Mouse (Mus musculus) heart, postnatal 10 days (tissue): ENCODE measurements around the gene Arfgef2. TPM values are rescaled to one million over a fixed set of nuclear protein-coding genes. Genes with fewer than 3 reads are reported as not detected.
A peak's percentile ranks its signal among the peaks of the same experiment; 100 is the strongest.

ENCODE experiments used
- DNase-seq, 2 experiments: peaks; one replicate each; pipeline ENCODE4 v3.0.0; 2021
- intact Hi-C: fragments of 180-260 bp; cut with DNase I; formaldehyde crosslinking; loops from one replicate; pipeline ENCODE4 v1.15.1; 2025
- total RNA-seq, 2 experiments: library from RNA; stranded (reverse); gene quantifications; 2 replicates each; pipeline ENCODE4 v1.2.3; 2021

The Arfgef2 gene
- total RNA-seq, 2 experiments from 2014 or later, result 40.1 to 43.4 TPM

DNA sequence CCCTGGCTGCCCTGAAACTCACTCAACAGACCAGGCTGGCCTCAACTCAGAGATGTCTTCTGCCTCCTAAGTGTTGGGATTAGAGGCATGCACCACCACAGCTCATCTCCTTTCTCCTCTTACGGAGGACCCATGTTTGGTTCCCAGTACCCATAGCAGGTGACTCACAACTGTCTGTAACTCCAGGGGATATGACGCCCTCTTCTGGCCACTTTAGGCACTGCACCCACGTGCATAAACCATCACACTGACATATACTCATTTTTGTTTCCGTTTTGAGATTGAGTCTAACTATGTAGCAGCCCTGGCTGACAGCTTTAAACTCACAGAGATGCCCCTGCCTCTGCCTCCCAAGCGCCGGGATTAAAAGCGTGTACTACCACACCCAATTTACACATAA lies 46.9 kb downstream of the Arfgef2 start:
- intact Hi-C loops, result no loop called here

DNA sequence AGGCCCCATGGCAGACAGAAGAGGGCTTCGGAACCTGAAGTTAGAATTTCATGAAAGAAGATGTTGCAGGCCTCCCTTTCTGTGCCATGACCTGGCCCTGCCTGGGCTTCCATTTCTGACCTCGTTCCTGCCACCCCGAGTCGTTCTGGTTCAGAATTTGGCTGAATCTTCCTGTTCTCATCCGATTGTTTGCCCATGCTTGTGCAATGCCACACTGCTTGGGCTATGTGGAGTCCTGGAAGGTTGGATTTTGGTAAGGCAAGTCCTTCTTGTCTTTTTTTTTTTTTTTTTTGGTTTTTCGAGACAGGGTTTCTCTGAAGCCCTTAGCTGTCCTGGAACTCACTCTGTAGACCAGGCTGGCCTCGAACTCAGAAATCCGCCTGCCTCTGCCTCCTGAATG lies 50.4 kb downstream of the Arfgef2 start:
- intact Hi-C loops, result loop anchor here (5.0 kb wide), 1 partner anchor 263 kb away; no protein-coding TSS in a partner anchor
- no peak for DNase-seq

More for the DNA sequence above, 46.9 kb downstream of the Arfgef2 start:
- no peak for DNase-seq

DNA sequence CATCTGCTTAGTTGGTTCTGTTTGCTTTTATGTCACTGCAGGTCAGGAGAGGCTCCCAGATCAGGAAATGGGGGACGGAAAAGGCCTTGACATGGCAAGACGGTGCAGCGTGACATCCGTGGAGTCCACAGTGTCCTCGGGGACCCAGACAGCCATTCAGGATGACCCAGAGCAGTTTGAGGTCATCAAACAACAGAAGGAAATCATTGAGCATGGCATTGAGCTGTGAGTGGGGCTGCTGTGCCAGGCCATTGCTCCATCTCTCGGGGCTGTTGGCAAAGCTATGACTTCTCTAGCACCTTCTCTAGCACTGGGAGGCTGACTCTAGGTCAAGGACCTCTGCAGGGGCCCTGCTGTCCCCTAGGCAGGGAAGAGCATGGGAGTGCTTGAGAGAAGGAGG lies 51.0 kb downstream of the Arfgef2 start:
- DNase-seq, result no peak
- intact Hi-C loops, result loop anchor here (5.0 kb wide), 1 partner anchor 264 kb away; no protein-coding TSS in a partner anchor

DNA sequence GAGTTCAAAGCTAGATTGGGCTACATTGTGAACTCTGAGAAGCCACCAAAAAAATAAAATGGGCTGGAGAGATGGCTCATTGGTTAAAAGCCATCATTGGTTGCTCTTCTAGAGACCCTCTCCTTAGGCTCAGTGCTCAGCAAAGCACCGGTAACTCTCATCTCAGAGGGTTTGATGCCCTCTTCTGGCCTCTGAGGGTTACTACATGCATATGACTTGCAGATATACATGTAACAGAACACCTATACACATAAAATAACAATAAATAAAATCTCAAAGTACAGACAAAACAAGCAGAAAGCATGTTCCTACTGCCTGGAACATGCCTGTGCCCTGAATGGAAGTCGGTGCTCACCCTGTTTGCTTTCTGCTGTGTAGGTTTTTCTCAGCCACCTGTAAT lies 51.7 kb downstream of the Arfgef2 start:
- no peak for DNase-seq
- intact Hi-C loops, result loop anchor here (5.0 kb wide), 1 partner anchor 265 kb away; no protein-coding TSS in a partner anchor

DNA sequence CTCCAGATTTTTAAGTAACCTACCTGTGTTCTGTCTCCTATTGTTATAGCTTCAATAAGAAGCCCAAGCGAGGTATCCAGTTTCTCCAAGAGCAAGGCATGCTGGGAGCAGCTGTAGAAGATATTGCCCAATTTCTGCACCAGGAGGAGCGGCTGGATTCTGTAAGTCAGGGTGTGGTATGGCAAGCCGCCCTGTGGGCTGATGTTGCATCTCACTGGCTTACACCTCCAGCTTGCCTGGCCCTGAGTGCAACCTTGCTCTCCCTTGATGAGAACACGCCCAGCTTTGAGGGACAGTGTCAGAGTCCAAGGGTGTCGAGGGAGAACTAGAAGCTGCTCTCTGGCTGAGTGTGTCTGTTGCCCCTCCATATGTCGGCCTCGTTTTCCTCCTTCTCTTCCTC lies 53.8 kb downstream of the Arfgef2 start:
- intact Hi-C loops, result loop anchor here (5.0 kb wide), 1 partner anchor 267 kb away; no protein-coding TSS in a partner anchor

DNA sequence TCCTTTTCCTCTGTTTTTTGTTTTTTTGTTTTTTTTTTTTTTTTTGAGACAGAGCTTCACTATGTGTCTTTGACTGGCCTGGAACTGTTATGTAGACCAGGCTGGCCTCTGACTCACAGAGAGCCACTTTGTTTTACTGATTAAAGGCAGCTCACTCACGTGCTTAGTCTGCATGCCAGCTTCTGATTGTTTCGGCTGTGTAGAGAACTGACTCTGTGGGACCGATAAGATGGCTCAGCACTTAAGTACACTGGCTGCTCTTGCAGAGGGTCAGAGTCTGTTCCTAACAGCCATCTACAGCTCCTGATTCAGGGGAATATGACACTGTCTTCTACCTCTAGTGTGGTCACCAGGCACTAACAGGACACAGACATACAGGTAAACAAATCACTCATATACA lies 57.1 kb downstream of the Arfgef2 start:
- no peak for DNase-seq
- intact Hi-C loops, result no loop called here

More for the DNA sequence above, 53.8 kb downstream of the Arfgef2 start:
- DNase-seq, result no peak

DNA sequence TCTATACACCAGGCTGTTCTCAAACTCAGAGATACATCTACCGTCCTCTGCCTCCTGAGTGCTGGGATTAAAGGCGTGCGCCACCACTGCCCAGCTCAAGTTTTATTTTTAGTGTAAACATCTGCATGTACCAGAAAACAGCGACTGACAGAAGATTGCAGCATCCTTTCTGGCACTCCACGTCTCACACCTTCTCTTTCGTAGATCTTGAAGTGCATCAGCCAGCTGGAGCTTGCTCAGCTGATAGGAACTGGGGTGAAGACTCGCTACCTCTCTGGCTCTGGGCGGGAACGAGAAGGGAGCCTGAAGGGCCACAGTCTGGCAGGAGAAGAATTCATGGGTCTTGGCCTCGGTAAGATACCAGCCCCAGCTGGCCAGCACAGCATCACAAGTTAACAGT lies 60.1 kb downstream of the Arfgef2 start:
- no peak for DNase-seq
- intact Hi-C loops, result no loop called here

DNA sequence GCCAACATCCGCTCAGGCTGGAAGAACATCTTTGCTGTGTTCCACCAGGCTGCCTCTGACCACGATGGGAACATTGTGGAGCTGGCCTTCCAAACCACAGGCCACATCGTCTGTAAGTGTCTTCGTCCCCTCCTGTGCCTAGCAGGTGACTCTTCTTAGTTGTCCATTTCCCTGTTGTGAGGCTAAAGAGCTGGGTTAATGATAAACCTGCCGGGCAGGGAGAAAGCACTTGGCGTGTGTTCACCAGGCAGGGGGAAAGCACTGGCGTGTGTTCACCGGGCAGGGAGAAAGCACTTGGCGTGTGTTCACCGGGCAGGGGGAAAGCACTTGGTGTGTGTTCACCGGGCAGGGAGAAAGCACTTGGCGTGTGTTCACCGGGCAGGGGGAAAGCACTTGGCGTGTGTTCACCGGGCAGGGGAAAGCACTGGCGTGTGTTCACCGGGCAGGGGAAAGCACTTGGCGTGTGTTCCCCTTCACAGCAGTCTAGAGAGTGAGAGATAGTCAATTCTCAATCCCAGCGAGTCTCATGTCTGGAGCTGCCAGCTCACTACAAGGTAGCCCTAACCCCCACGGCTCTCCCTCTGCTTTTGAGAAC lies 65.0 kb downstream of the Arfgef2 start:
- no peak for DNase-seq
- intact Hi-C loops, result no loop called here

DNA sequence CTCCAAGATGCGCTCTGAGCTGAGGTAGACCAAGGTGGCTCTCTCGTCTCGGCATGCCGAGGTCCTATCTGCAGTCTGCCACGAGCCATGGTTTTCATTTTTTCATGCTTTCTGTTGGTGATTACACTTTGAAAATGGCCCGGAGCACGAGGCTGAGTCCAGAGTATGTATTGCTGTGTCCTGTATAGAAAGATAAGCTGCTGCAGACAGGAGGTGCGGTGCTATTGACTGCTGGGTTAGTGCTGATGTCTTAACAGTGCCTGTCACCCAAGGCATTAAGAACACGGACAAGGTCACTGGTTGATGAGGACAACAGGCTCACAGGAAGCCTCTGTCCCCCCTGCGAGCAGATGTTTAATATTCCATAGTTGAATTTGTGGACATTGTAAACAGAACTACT lies 65.5 kb downstream of the Arfgef2 start:
- no peak for DNase-seq

DNA sequence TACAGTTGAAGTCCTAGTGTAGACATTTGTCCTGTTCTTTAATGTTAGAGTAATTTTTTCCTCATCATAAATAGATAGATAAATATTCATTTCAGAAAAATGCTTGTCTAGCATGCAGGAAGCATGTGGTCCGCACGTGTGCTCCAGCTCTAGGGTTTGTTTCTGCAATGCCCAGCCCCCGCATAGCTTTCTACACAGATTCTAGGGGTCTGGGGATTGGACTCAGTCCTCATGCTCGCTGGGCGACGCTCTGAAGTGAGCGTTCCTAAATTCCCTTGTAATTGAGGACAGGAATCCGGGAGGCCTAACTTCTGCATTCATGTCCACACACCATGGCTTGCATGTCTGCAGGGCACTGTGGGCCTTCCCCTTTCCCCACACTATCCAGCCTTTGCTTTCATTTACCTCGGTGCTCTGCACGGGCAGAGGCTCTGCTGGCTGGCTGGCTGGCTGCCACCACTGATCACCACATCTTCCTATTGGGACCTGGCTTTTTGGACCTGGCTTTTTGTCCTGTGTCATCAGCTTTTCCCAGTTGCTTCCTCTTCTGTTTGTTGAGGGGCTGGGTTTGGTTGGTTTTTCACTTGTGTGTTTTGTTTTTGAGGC lies 69.4 kb downstream of the Arfgef2 start:
- intact Hi-C loops, result no loop called here
- peak; percentile 9 to 12 for DNase-seq

More for the DNA sequence above, 65.5 kb downstream of the Arfgef2 start:
- intact Hi-C loops, result no loop called here

DNA sequence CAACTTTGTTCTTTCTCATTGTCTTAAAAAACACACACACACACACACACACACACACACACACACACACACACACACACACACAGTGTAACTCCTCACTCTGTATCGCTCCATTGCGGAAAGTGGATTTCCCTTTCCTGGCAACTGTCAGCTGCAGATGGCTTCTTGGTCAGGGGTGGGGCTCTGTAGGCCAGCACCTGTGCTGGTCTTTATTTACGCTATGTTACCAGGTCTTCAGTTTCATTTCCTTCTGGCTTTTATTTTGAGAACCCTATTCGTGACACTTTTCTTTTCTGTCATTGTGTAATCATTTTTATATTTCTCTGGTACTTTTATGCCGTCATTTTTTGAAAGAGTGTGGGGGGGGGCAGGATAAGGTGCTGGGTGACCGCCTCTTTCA lies 70.2 kb downstream of the Arfgef2 start:
- DNase-seq, result no peak
- intact Hi-C loops, result no loop called here

DNA sequence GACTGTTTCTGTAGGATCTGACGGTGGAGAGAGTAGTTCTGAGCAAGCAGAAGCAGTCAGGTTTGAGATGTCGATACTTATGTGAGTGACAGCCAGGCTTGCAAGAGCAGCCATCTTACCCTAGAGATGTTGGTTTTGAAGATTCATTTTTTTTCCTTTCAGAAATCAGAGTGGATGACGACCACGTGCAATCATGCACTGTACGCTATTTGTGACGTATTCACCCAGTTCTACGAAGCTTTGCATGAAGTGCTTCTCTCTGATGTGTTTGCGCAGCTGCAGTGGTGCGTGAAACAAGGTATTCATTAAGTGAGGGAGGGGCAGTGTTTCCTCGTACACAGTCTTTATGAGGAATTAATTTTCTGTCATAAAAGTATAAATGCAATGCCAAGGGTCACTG lies 70.9 kb downstream of the Arfgef2 start:
- intact Hi-C loops, result no loop called here
- DNase-seq, result no peak

DNA sequence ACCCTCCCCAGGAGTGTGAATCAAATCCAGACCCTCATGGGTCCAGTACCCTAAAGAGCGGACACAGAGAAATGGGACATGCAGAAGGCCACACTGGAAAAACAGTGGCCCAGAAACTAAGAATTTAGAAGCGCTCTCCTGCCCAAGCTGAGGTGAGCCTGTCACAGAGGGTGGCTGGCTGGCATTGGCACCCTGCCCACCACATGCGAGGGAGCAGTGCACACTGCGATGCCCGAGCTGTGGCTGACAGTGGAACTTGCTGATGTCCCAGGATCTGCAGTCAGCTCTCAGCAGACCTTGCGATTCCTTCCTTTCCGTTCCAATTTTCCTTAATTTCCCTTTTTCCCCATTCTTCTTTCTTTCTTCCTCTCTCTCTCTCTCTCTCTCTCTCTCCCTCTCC lies 79.7 kb downstream of the Arfgef2 start:
- intact Hi-C loops, result no loop called here
- DNase-seq, result peak; percentile 24 to 25

DNA sequence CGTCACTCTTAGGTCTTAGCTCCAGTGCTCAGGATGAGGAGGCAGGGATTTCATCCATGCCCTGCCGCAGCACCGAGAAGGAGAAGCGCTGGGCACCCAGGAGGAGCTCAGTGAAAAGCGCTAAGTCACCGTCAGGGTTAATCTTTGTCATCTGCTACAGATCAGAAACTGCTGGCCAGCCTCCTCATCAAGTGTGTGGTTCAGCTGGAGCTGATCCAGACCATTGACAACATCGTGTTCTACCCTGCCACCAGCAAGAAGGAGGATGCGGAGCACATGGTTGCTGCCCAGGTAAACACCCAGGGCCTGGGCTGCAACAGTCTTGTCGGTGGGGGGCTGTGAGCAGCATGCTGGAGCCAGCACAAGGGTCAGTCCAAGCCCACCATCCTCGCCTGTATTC lies 80.2 kb downstream of the Arfgef2 start:
- DNase-seq, result no peak
- intact Hi-C loops, result no loop called here

DNA sequence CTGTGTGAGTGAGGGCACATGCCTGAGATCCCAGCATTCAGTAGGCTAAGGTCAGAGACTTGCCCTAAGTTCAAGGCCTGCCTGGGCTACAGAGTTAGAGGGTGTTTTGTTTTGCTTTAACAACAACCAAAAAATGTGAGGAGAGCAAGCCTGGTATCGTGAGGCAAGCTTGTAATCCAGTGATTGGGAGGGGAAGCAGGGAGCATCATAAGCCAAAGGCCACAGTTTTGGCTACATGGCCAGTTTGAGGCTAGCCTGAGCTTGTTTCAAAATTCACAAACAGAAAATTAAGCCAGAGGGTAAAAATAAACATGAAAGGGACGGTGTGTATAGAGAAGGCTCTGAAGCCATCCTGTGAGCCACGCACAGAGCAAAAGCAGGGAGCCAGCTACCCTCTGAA lies 80.8 kb downstream of the Arfgef2 start:
- intact Hi-C loops, result no loop called here
- no peak for DNase-seq

DNA sequence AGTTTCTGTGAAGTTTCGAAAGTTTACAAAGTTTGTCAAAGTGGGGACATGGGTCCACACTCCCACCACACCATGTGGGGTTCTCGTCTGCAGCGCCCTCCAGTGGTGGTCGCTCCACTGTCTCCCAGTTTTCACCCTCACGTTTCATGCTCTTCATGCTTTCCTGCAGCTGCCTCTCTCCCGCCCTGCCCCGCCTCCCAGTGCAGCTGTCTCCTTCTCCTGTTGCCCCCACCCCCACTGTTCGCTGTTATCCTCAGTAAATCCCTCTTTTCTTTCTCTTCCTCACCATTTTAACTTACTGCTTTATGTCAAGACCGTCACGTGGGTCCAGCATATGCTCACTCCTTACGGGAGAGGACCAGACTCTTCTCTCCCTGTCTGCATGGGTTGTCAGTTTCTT lies 82.4 kb downstream of the Arfgef2 start:
- no peak for DNase-seq

DNA sequence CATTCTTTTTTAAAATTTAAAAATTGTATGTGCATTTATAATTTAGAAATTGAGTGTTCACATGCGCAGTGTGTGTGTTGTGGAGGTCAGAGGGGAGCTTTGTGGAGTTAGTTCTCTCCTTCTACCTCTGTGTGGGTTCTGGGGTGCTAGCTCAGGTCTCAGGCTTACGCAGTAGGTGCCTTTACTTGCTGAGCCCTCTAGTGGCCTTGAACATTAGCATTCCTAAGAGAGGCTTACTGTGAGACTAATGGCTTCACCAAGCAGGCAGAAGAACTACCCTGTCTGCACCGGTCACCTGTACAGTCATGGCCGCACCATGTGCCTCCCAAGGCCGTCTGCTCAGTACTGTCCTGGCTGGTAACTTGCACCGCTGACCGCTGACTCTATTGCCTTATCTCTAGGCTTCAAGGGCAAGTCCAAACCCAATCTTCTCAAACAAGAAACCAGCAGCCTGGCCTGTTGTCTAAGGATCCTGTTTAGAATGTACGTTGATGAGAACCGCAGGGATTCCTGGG lies 86.0 kb downstream of the Arfgef2 start:
- no peak for DNase-seq
- intact Hi-C loops, result no loop called here

More for the DNA sequence above, 82.4 kb downstream of the Arfgef2 start:
- intact Hi-C loops, result no loop called here

DNA sequence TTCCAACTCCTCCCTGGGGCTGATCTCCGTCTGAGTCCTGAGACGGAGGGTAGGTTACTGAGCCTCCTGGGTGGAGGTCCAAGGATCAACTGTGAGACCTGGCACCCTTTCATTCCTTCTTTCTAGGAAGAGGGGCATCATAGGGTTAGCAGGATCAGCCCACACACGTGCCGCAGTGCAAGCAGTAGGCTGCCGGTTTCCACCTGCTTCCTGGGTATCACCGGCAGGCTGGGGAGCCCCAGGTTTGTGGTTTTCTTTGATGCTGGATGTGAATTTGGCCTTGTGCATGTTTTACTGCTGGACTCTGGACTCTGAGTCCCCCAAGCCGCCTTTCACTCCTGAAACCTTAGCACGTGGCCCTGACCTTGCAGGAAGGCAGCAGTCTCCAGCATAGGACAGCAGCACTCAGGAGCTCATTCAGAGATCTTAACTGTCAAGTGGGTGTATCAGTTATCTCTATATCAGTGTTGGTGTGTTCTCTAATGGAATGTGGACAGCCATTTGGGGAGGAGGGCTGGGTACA lies 86.8 kb downstream of the Arfgef2 start:
- intact Hi-C loops, result no loop called here
- DNase-seq, result no peak

DNA sequence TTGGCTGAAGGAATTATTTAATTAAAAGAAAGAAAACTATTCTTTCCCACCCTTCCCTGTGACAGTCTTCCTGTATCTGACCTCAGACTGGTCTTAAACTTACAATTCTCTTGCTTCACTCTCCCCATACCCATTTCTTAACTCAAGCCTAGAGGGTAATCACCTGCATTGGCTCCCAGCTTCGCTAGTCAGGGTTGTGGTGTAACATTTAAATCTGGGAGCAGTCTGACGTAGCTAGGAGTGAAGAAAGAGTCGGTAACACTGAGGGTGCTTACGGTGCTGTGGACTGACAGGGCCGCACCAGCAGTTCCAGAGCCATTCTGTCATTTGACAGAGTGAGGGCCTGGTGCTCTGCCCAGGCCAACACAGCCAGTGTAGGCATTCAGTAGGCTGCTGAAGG lies 87.6 kb downstream of the Arfgef2 start:
- intact Hi-C loops, result no loop called here
- no peak for DNase-seq

DNA sequence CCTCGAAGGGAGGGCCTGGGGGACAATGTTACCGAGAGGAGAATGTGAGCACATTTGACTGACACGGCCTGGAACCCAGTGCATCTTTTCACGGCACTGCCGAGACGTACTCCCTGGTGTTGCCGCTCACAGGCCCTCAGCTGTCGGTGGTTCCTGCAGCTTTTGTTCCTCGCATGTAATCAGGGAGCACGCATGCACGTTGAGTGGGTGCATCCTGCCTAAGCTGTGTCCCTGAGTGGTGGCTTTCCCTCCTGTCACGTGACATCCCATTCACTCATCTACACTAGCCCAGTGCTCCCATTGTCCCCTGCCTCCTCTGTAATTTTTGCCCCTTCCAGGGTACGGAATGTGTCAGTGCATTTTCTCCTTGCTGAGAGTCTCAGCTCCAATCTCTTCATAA lies 91.0 kb downstream of the Arfgef2 start:
- DNase-seq, result no peak
- intact Hi-C loops, result no loop called here

DNA sequence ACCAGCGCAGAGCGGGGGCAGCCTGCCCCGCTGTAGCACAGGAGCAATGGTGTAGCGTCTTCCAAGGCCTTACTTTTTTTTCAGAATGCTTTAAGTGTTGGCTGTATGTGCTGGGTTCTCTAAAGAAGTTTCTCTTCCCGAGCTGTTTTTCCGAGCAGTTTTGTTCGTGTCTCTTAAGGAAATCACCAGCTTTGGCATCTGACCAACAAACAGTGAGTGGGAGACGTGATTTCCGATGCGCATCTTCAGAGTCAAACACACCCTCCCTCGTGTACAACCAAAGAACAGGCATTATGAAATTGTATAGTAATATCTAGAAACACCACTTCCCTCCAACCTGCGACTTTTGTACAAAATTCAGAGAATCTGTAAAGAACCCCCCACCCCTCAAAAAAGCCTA lies 91.6 kb downstream of the Arfgef2 start:
- no peak for DNase-seq
- intact Hi-C loops, result no loop called here

DNA sequence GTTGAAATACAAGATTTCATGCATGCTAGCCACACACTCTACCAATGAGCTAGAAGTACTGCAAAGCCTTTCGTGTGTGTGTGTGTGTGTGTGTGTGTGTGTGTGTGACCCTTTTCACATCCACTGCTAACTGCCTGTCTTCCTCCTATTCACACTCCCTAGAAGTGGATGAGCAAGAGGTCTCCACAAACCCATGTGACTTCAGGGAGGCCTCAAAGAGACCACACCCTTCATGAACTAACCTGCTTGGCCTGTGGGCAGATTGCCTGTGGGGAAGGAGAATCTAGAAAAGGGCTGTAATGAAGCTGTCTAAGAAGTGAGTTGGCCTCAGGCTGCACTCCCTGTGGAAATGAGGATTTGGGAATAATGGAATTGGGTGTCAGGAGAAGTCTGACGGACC lies 93.8 kb downstream of the Arfgef2 start:
- DNase-seq, result no peak
- intact Hi-C loops, result no loop called here
